Mouse (Mus musculus) midbrain, embryonic 11.5 days (tissue): ENCODE data around the gene Vmn1r57. TPM values are rescaled to one million over a fixed set of nuclear protein-coding genes. Genes with fewer than 3 reads are reported as not detected.
"Not testable (repeated sequence)": the region's sequence is repeated elsewhere in the genome, so short reads cannot be mapped to it uniquely, and the experiment has no call there.

Experiments
- ATAC-seq: fragments of 200-750 bp; cut with Nextera tagmentation; 2 replicates; pipeline ENCODE4 v1.8.0; 2017; ENCODE audit warnings: moderate TSS enrichment, moderate library complexity; ENCODE audit not compliant: low FRiP score
- DNase-seq: peaks from one replicate; pipeline ENCODE4 v3.0.0; 2015; ENCODE audit warnings: low spot score; ENCODE audit errors: missing footprints
- H3K27ac ChIP-seq: fragments of 300-500 bp; sonication (generic); 2 replicates; pipeline ENCODE4 v1.5.1; 2014; ENCODE audit warnings: low read depth, low read length
- H3K27me3 ChIP-seq: fragments of 300-500 bp; sonication (generic); 2 replicates; pipeline ENCODE4 v1.6.1; 2014; ENCODE audit warnings: mild to moderate bottlenecking, low read length, moderate library complexity, mixed read lengths; ENCODE audit not compliant: control insufficient read depth, insufficient read depth
- H3K36me3 ChIP-seq: fragments of 300-500 bp; sonication (generic); 2 replicates; pipeline ENCODE4 v1.6.1; 2014; ENCODE audit warnings: mild to moderate bottlenecking, low read length, moderate library complexity, mixed read lengths; ENCODE audit not compliant: control insufficient read depth, insufficient read depth
- H3K4me1 ChIP-seq: fragments of 300-500 bp; sonication (generic); 2 replicates; pipeline ENCODE4 v1.6.1; 2014; ENCODE audit warnings: low read length; ENCODE audit not compliant: control insufficient read depth, insufficient read depth
- H3K4me2 ChIP-seq: fragments of 300-500 bp; sonication (generic); 2 replicates; pipeline ENCODE4 v1.6.1; 2014; ENCODE audit warnings: mild to moderate bottlenecking, moderate library complexity
- H3K4me3 ChIP-seq: fragments of 300-500 bp; sonication (generic); 2 replicates; pipeline ENCODE4 v1.5.1; 2014; ENCODE audit warnings: low read depth, low read length
- H3K9ac ChIP-seq: fragments of 300-500 bp; sonication (generic); 2 replicates; pipeline ENCODE4 v1.6.1; 2014; ENCODE audit warnings: low read length
- H3K9me3 ChIP-seq: fragments of 300-500 bp; sonication (generic); 2 replicates; pipeline ENCODE4 v1.6.1; 2016; ENCODE audit warnings: low read length; ENCODE audit not compliant: control insufficient read depth
- WGBS: fragments of 180-500 bp; shearing (Covaris S2); extraction: QIAGEN DNeasy Blood & Tissue Kit; methylation state at CpG from one replicate; pipeline ENCODE4 v1.1.7; 2014; 5-methylcytosine and 5-hydroxymethylcytosine counted together
- polyA plus RNA-seq: library from polyadenylated mRNA; unstranded; fragments of >200 nt; fragmentation: Nextera tagmentation; extraction: Ambion mirVana; gene quantifications from 2 replicates; pipeline ENCODE4 v1.2.1, GENCODE M21; 2014

Gene Vmn1r57
- not detected in 2 replicates for polyA plus RNA-seq

DNA sequence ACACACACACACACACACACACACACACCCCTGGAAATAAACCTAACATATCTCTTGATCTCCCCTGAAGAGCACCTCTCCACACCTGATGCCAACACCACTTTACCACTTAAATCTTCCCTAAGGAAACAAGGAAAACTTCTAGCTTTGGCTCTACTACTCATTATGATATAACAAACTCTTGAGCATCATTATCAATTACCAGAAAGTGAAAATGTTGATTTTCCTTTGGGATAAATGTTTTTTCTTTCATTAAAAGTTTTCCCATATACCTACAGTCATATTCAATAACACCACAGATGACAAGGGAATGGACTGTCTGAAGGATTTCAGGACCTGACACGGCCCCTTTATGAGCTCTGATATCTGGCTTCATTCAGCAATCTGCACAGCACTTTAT, at the start of gene Vmn1r57:
Gene Vmn1r57, plus strand, starts transcription at position 301 of the 400 bp plus-strand sequence.
- not testable (repeated sequence) for H3K9ac ChIP-seq, ATAC-seq
- WGBS: 62% methylated on average over 1 of the region's 1 CpGs

DNA sequence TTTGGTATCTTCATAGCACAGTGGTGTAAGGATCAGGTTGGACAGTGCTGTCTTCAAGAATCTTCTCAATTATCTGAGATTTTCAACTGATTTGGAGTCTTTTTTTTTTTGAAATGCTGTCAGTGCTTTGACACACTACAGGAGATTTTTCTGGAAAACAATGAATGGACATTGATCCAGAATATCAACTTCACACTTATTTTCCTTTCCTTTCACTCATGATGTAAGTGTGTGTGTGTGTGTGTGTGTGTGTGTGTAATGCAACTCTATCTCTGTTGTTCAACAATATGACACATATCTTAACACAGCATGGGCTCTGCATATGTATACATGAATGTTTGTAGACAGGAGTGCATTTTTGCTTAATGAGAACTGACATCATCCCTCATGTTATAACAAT, 21.6 kb upstream of the Vmn1r57 start, which contains the start of gene Vmn1r56:
Gene Vmn1r56, minus strand, starts transcription at position 101 of the 400 bp plus-strand sequence.
- H3K9ac ChIP-seq, DNase-seq, H3K9me3 ChIP-seq, H3K27ac ChIP-seq, H3K27me3 ChIP-seq, ATAC-seq, H3K4me2 ChIP-seq, H3K4me3 ChIP-seq, H3K4me1 ChIP-seq, H3K36me3 ChIP-seq: not testable (repeated sequence)

More for the DNA sequence above, at the start of gene Vmn1r57:
- H3K36me3 ChIP-seq, H3K27me3 ChIP-seq, DNase-seq, H3K27ac ChIP-seq, H3K9me3 ChIP-seq, H3K4me1 ChIP-seq, H3K4me3 ChIP-seq, H3K4me2 ChIP-seq: not testable (repeated sequence)

DNA sequence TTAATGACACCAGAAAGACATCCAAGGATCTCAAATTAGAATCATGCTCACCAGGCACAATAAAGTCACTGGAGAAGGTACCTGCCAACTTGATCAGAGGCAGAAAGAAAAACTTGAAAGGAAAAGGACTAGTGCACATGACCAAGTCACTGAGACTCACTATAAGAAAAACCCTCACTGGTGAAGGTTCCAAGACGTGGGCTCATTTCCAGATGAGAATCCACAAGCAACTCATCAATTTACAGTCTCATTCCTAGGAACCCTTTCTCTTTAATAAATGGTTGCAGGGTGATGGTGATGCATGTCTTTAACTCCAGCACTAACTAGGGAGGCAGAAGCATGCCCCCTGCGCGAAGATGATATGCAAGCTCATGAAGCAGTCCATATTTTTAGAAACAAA, 44.8 kb downstream of the Vmn1r57 start:
- 83% methylated on average over 3 of the region's 3 CpGs for WGBS
- Histone ChIP-seq H3K4me1 (no peaks in the 10 kb centered on the region), H3K4me3 (no peak overlapping the region), H3K9ac (no peak overlapping the region), H3K4me2 (no peak overlapping the region), H3K36me3 (no peaks in the 10 kb centered on the region), H3K27ac (no peak overlapping the region), H3K27me3 (no peaks in the 10 kb centered on the region), H3K9me3 (peaks cover 9% of the 10 kb centered on the region; the same call in 1 of the 2 replicates)
- no peak for DNase-seq
- no peak for ATAC-seq

Other genes with a start within 250 kb of the Vmn1r57 start
- not detected in 2 replicates for gene Sbk3, start 247.3 kb upstream of the Vmn1r57 start, polyA plus RNA-seq
- gene Zfp579, start 222.3 kb upstream of the Vmn1r57 start, polyA plus RNA-seq: 41.1 and 41.7 TPM in 2 replicates
- 7.6 and 9.2 TPM in 2 replicates for gene Zfp524, start 204.1 kb upstream of the Vmn1r57 start, polyA plus RNA-seq
- 42.4 and 49.4 TPM in 2 replicates for gene Fiz1, start 203.8 kb upstream of the Vmn1r57 start, polyA plus RNA-seq
- gene Gm44973, start 203.0 kb upstream of the Vmn1r57 start, polyA plus RNA-seq: 0.34 TPM in 1 of 2 replicates, not detected in the other
- 4.8 and 5.1 TPM in 2 replicates for gene Zfp865, start 198.1 kb upstream of the Vmn1r57 start, polyA plus RNA-seq
- gene Ccdc106, start 197.9 kb upstream of the Vmn1r57 start, polyA plus RNA-seq: 4.0 and 5.0 TPM in 2 replicates
- gene 4632433K11Rik, start 184.4 kb upstream of the Vmn1r57 start, polyA plus RNA-seq: 0.33 TPM in 1 of 2 replicates, not detected in the other
- gene Zfp784, start 180.0 kb upstream of the Vmn1r57 start, polyA plus RNA-seq: 3.3 and 3.6 TPM in 2 replicates
- 34.1 and 47.6 TPM in 2 replicates for gene Zfp580, start 167.0 kb upstream of the Vmn1r57 start, polyA plus RNA-seq
- gene U2af2, start 156.3 kb upstream of the Vmn1r57 start, polyA plus RNA-seq: 151 and 159 TPM in 2 replicates
- gene Epn1, start 138.3 kb upstream of the Vmn1r57 start, polyA plus RNA-seq: 47.8 and 56.2 TPM in 2 replicates
- gene Rfpl4, start 101.5 kb upstream of the Vmn1r57 start, polyA plus RNA-seq: not detected in 2 replicates
- 0.19 and 0.47 TPM in 2 replicates for gene Rasl2-9, start 92.5 kb upstream of the Vmn1r57 start, polyA plus RNA-seq
- not detected in 2 replicates for gene Vmn1r55, start 68.8 kb upstream of the Vmn1r57 start, polyA plus RNA-seq
- not detected in 2 replicates for gene Vmn1r56, start 21.7 kb upstream of the Vmn1r57 start, polyA plus RNA-seq
- not detected in 2 replicates for gene Gm5065, start 132.0 kb downstream of the Vmn1r57 start, polyA plus RNA-seq
- not detected in 2 replicates for gene Nlrp2, start 132.5 kb downstream of the Vmn1r57 start, polyA plus RNA-seq
- not detected in 2 replicates for gene Vmn1r58, start 194.9 kb downstream of the Vmn1r57 start, polyA plus RNA-seq
- gene Vmn1r59, start 238.3 kb downstream of the Vmn1r57 start, polyA plus RNA-seq: not detected in 2 replicates